Mouse (Mus musculus): Measurements from ENCODE around the gene Trmt1.
A peak's percentile ranks its signal among the peaks of the same experiment; 100 is the strongest.

Gene Trmt1

GRCm38 (mm10) chr8:84708774-84709475, 22.8 kb downstream of the Trmt1 start:
- ATAC-seq (ENCODE audit: low TSS enrichment) = peak; percentile 66; the same call in 1 of the 2 replicates

- ATAC-seq (ENCODE audit: low TSS enrichment) = no peak
Measured at GRCm38 (mm10) chr8:84709931-84710330, 23.8 kb downstream of the Trmt1 start.

- no peak for ATAC-seq (ENCODE audit: low TSS enrichment)
Measured at GRCm38 (mm10) chr8:84711312-84711711, 25.2 kb downstream of the Trmt1 start.

GRCm38 (mm10) chr8:84711933-84712758, 26.0 kb downstream of the Trmt1 start:
- ATAC-seq (ENCODE audit: low TSS enrichment) = no peak

GRCm38 (mm10) chr8:84712759-84713120, 26.6 kb downstream of the Trmt1 start:
- no peak for ATAC-seq (ENCODE audit: low TSS enrichment)

- no peak for ATAC-seq (ENCODE audit: low TSS enrichment)
Measured at GRCm38 (mm10) chr8:84713381-84713780, 27.3 kb downstream of the Trmt1 start.

- no peak for ATAC-seq (ENCODE audit: low TSS enrichment)
Measured at GRCm38 (mm10) chr8:84714161-84714560, 28.1 kb downstream of the Trmt1 start.

GRCm38 (mm10) chr8:84715893-84716468, 29.9 kb downstream of the Trmt1 start:
- ATAC-seq (ENCODE audit: low TSS enrichment) = no peak

GRCm38 (mm10) chr8:84716790-84717189, 30.7 kb downstream of the Trmt1 start:
- ATAC-seq (ENCODE audit: low TSS enrichment) = no peak

GRCm38 (mm10) chr8:84718476-84718875, 32.4 kb downstream of the Trmt1 start:
- ATAC-seq (ENCODE audit: low TSS enrichment) = no peak

GRCm38 (mm10) chr8:84718959-84719690, 33.0 kb downstream of the Trmt1 start:
- no peak for ATAC-seq (ENCODE audit: low TSS enrichment)

- no peak for ATAC-seq (ENCODE audit: low TSS enrichment)
Measured at GRCm38 (mm10) chr8:84722530-84722849, 36.4 kb downstream of the Trmt1 start.

- peak; percentile 53 for ATAC-seq (ENCODE audit: low TSS enrichment)
Measured at GRCm38 (mm10) chr8:84722850-84723570, 36.9 kb downstream of the Trmt1 start, which contains the start of gene G430095P16Rik. TSS of gene G430095P16Rik (plus strand) at chr8:84723007.

GRCm38 (mm10) chr8:84723571-84723900, 37.4 kb downstream of the Trmt1 start:
- peak; percentile 14; the same call in 1 of the 2 replicates for ATAC-seq (ENCODE audit: low TSS enrichment)

- ATAC-seq (ENCODE audit: low TSS enrichment) = no peak
Measured at GRCm38 (mm10) chr8:84724683-84725082, 38.6 kb downstream of the Trmt1 start.

GRCm38 (mm10) chr8:84725246-84725940, 39.3 kb downstream of the Trmt1 start:
- no peak for ATAC-seq (ENCODE audit: low TSS enrichment)

GRCm38 (mm10) chr8:84725941-84726259, 39.8 kb downstream of the Trmt1 start:
- peak; percentile 32; the same call in 1 of the 2 replicates for ATAC-seq (ENCODE audit: low TSS enrichment)

- ATAC-seq (ENCODE audit: low TSS enrichment) = no peak
Measured at GRCm38 (mm10) chr8:84728474-84728873, 42.4 kb downstream of the Trmt1 start.

- ATAC-seq (ENCODE audit: low TSS enrichment) = 0 out of 2 replicates have a peak, but pooled peaks have one; percentile 0
Measured at GRCm38 (mm10) chr8:84729921-84730362, 43.8 kb downstream of the Trmt1 start.

GRCm38 (mm10) chr8:84730541-84731370, 44.6 kb downstream of the Trmt1 start:
- ATAC-seq (ENCODE audit: low TSS enrichment) = peak; percentile 7; the same call in 1 of the 2 replicates

Measured in frontal cortex, adult (tissue).